Mouse (Mus musculus): ENCODE measurements around the gene Lsm12.

Lsm12 gene

DNA sequence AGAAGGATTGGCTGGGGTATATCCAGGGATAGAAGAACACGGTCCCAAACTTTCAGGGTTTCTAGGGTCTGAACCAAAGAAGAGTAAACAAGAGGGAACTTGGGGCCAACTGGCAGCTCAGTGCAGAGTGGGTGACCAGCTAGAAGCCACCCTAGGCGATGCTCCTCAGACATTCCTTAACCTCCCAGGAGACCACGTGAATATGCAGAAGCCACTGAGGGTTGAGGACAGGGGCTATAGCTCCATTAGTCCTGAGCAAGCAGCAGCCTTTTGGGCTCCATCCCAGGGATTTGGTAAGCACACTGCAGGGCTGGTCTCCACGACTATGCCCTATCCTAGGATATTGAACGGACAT is 31.8 kb upstream of the Lsm12 start:
- DNase-seq (ENCODE audit: extremely low read depth, low read depth), result no peak

DNA sequence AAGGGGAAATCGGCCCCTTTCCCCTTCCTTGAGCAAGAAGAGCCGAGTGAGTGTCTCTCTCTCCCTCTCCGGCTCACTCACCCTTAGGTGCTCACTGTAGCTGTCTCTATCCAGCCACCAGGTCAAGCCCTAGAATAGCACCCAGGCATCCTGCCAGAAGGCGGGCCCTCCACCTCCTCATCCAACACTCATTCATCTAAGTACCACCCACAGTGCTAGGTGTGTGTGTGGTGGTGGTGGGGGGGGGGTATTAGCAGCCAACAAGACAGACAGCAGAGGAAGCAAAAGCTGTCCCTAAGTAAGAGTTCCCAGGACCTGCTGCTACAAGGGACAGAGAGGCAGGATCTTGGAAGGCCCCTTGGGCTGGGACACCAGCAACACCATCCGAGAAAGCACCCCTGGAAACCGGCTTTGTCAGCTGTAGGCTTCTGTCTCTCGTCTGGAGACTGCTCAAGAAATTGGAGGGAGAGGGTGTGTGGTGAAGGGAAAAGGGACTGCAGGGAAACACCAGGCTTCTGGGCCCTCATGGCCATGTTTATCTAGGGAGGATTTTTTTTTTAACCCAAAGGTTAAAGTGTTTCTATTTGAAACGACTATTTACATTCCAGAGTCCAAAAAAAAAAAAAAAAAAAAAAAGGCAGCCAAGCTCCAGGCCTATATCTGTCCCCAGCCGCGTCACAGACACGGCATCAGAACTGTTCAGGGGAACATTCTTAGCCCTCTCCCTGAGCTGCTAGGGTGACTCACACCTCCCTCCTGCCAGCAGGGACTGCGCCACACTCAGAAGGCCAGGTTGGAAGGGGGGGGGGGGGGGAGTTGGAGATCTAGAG is 31.2 kb upstream of the Lsm12 start:
- DNase-seq (ENCODE audit: extremely low read depth, low read depth), result no peak

DNA sequence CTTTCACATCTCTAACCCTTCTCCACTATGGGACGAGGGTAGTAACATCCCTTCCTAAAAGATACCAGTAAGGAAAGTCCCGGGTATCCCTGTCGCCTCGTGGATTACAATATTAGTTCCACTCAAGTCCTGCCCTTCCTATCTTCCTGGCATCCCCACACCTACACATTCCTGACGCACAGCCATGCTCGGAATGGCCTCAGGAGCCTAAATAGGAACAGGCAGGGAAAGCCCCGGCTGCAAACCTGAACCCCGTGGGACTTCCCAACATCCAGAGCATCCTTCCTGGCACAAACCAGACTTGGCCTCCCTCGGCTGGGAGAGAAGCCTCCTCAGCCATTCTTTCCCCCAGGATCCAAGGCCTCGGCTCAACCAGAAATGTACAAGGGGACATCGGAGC is 30.4 kb upstream of the Lsm12 start:
- DNase-seq (ENCODE audit: extremely low read depth, low read depth), result no peak

DNA sequence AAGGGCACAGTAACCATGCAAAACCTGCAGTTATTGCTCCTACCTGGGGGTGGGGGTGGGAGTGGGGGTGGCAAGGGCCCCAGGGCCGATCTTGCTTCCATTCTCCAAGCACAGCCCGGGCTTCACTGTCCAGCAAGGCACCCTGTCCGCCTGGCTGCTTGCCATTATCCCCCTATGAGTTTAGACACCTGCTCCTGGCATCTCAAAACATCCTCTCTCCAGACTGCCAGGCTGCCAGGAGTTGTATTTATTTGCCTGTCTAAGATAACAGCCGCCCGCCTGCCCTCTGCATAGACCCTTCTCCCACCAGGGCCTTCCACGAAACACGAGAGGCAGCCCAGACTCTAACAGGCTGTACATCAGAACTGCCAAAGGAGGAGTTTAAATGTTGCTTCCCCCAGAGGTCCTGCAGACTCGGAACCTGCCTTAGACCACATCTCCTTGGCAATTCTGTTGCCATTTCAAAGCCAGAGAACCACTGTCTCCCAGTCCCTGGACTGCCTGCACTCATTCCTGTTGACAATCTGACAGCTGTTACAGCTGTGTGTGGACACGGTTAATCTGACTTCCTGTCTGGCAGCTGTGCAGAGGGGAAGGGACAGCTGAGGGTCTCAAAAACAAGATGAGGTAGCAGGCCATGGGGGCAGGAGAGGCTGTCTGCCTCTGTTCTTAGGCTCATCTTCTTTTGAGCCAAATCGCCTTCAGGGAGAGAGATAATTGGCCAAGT is 29.5 kb upstream of the Lsm12 start:
- DNase-seq (ENCODE audit: extremely low read depth, low read depth), result no peak

DNA sequence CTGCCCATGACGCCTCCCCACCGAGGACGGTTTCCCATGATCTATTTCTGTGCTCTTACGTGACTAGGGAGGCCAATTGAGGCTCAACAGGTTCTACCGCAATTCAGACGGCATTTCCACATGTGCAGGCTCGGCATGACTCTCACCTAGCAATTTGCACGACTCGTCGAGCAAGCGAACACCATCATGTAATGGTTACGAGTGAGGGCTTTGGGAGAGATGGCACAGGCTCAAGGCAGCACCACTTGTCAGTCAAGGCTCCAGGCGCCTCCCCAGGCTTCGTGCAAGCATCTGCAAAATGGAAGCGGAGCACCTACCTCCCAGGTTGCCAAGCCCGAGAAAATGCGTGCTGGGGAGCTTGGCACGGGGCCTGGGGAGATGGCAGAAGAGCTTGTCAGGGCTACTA is 26.8 kb upstream of the Lsm12 start:
- no peak for DNase-seq (ENCODE audit: extremely low read depth, low read depth)

DNA sequence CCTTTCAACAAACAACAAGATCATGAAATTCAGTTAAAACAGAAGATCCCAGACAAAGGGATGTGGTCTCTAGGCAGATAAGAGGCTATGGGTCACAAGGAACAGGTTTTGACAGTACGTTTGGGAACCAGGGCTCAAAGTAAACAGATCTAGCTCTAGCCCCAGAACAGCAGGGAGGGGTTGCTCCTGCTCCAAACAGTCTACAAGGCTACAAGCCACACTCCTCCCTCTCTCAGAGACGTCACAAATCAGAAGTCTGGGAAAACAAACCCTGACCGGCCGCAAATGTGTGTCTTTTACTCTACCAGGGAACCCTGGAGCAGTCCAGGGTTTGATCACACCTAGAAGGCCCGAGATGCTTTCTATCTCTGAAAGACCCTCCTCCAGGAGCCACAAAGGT is 25.9 kb upstream of the Lsm12 start:
- no peak for DNase-seq (ENCODE audit: extremely low read depth, low read depth)

DNA sequence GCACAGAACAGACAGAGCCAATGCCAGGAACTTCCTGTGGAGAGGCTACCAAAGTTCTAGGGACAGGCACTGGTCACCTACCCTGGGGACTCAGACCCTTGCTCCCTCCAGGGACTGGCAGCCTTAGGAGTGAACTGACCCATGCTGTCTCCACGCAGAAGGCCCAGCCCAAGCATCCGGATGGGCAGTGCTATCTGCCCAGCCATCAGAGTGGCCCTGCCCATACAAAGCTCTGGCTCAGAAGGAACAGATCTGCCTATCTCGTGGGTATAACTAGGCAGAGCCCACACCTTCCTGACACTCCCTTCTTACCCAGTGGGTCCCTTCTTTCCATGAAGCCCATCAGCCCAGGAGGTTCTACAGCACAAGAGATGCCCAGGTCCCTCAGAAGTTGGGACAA is 25.1 kb upstream of the Lsm12 start:
- DNase-seq (ENCODE audit: extremely low read depth, low read depth), result no peak

DNA sequence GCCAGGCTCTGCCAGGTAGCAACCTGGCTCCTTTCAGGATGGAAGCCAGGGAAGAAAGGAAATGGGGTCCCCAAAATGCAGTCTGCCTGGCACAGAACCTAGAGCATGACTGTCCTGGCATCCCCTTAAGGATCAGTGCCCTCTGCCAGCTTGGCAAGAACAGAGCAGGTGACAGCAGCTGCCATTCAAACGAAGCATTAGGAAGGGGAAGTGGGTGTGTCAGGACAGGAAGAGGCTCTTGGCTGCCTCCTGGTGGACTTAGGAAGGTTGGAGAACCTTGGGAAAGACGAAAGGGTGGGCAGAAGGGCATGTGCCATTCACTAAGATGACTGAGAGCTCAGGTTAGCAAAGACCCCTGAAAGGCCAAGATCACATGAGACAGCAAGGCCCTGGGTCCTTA is 24.6 kb upstream of the Lsm12 start:
- no peak for DNase-seq (ENCODE audit: extremely low read depth, low read depth)

DNA sequence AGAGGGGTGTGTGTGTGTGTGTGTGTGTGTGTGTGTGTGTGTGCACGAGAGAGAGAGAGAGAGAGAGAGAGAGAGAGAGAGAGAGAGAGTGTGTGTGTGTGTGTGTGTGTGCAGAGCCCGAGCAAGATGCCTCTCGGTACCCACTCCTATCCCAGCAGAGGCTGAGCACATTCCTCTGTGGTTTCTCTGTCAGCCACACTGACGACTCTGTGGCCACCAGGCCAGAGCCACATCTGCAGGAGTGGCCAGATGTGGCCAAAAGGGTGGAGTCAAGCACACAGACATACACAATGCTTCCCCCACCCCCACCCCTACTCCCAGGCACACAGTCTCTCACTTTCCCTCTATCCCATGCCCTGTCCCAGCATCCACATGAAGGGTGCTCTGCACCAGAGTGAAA is 23.8 kb upstream of the Lsm12 start:
- DNase-seq (ENCODE audit: extremely low read depth, low read depth), result no peak

DNA sequence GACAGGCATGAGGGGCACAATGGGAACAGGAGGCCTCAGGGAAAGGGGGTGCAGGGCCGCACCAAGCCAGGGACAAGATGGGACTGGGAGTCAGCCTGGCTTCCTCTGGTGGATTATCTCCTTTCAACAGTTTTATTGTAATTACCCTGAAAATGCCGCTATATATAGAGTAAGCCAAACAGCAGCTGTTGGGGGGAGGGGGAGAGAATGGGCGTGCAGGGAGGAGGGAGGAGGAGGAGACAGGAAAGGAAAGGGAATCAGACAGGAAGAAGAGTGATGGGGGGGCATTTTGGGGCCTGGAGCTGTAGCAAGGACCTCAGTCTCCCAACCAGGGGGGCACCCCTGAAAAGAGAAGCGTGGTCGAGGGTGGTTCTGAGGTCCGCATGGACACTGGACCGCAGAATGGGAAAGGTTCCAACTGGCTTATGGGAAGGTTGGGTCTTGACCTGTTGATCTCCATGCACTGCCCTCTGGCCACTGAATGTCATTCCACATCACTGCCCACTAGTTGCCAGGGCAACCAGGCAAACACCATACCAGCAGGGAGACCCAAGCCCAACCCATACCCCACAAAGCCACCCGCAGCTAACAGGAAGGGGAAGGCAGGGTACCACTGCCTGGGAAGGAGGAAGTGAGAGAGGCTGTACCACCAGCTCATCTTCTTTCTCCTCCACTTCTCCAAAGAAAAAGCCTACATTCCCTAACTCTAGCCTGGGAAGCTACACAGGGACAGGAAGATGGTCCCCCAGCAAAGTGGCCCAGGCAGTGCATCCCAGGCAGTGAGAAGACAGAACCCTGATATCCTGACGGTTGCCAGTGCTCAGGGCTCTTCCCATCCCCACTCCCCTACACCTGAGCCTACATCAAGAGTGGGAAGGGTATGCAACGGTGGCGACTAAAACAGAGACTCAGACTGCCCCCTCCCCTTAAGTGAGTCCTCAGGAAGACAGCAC is 23.0 kb upstream of the Lsm12 start:
- no peak for DNase-seq (ENCODE audit: extremely low read depth, low read depth)

DNA sequence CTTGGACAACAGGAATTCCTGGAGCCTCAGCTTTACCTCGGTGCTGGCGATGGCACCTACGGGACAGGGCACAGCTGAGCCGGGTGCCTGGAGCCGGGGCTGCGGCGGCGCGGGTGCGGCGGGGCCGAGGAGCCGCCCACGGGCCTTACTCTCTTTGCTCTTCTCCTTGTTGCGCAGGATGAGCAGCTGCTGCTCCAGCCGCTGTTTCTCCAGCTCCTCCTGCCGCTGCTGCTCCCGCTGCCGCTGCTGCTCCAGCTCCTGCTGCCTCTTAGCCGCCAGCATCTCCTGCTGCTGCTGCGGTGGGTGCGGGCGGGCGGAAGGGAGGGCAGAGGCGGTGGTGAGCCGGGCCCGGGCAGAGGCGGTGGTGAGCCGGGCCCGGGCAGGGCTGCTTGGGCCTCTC is 21.4 kb upstream of the Lsm12 start:
- no peak for DNase-seq (ENCODE audit: extremely low read depth, low read depth)

DNA sequence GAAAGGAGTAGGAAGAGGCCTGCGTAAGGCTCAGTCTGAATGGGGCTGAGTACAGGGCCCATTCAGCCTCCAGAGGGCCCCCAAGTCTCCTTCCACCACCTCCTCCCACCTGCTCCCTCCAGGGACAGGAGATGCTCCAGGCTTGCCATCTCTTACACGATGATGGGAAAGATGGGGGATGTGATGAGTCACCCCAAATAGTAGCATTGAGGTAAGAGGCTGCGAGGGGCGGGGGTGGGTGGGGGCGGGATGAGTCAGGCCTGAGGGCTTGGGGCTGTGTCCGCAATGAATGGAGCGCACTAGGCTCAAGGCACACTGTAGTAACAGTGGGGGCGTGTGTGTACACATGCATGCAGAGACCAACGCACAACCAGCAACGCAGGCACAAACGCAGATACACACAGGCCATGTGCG is 16.3 kb upstream of the Lsm12 start:
- no peak for DNase-seq (ENCODE audit: extremely low read depth, low read depth)

DNA sequence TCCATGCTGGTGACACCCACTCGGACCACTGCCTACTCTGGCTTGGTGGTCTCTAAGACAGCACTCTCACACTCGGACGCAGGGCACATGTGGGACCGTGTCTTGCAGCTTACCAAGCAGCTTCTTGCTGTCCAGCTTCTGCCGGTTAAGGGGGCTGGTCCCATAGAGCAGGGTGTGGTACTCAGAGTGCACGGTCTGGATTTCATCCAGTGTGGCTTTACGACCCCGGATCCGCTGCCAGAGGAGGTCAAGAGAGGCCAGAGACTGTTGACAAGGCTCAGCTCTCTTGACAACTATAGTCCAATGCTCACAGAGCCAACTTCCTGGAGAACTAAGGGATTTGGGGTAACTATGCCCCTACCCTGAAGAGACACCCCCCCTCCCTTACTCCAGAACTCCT is 14.8 kb upstream of the Lsm12 start:
- DNase-seq (ENCODE audit: extremely low read depth, low read depth), result no peak

DNA sequence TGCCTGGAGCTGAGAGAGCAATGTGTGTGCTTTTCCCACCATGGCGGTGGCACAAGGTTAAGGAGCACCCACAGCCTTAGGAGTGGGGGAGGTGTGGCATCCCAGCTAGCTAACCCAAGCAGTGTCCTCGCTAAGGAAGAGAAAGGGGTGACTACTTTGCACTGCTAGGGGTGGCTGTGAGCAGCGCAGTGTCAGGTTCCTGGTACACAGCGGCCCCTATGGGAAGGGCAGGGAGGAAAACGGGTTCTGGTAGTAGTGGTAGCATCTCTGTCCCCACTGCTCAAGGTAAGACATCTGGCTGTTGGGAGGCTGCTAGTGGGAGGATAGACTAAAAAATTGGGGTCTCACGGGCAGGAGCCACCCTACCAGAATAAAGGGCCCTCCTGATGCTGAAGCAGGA is 13.1 kb upstream of the Lsm12 start:
- no peak for DNase-seq (ENCODE audit: extremely low read depth, low read depth)

DNA sequence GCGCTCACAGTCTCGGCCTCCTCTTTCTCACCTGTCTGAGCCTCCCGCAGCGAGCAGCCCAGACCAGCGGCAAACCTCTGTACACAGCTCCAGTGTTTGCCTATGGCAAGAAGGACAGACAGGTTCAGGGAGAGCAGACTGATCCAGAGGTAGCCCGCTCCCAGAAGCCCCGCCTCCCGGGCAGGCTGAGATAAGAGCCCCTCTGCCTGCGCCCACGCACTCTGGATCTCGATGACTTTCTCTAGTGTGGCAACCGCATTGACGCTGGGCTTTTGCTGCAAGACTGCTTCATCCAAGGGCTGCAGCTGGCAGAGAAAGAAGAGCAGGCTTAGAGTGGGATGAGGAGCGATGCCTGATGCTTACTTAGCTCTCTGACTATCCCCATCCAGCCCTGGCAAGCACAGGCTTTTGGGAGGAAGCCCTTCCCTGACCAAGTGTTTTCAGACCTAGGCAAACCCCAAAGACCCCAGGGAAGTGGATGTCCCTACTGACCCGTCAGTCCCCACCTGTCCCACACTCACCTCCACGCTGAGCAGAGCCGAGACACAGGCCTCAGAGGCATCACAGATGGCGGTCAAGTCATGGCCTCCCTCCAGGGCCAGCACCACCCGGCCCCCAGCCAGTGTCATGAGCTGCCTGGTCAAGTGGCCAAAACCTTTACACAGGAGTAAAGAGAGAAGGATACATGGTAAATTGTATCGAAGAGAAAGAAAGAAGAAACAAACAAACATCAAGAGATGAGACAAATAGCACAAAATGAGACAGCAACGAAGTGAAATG is 11.1 kb upstream of the Lsm12 start:
- DNase-seq (ENCODE audit: extremely low read depth, low read depth), result no peak

DNA sequence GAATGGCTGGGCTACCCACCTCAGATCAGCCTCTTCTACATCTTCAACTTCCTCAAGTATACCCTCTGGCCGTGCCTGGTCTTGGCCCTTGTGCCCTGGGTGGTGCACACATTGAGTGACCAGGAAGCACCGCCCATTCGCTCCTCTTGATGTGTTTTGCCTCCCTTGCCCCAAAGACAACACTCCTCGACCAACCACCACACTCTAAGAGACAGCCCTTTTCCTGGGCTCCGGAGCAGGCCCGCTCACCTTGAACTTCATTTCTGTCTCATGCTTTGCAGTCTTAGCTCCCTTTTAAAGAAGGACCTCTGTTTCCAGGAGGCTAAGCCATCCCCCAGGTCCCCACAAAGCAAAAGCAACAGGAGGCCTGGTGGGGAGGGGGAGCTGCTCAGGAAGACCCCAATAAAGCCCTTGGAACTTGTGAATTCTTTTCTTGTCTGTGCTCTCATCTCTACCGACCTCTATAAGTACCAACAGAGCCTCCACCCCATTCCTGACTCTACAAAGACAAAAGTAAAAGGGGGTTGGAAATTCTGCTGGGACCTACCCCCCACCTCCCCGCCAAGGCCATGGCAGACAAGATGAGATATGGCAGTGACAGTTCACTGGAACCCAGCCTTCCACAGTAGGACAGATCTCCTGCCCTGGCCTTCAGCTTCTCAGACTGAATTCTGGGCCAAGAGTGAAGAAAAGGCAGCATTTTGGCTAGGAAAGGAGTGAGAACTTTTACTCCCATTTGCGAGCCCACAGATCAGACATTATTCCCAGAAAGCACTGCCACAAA is 8.8 kb upstream of the Lsm12 start:
- no peak for DNase-seq (ENCODE audit: extremely low read depth, low read depth)

DNA sequence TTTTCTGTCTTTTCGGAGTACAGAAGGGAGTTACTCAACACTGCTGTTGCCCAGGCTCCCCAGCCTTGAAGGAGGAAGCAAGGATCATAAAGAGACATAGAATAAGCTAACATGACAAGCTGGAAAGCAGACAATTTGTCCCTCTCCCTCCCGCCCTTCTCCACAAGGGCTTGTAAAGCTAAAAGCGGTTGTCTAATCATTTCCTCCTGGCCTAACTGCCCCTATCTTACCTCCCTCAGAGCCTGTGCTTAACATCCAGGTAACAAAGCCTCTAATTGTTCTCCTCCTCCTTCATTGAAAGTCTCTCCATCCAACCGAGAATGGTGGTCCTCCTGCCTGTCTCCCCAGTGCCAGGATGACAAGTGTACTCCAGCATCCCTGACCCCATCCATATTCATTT is 5.8 kb upstream of the Lsm12 start:
- peak; percentile 35 for DNase-seq (ENCODE audit: extremely low read depth, low read depth)

DNA sequence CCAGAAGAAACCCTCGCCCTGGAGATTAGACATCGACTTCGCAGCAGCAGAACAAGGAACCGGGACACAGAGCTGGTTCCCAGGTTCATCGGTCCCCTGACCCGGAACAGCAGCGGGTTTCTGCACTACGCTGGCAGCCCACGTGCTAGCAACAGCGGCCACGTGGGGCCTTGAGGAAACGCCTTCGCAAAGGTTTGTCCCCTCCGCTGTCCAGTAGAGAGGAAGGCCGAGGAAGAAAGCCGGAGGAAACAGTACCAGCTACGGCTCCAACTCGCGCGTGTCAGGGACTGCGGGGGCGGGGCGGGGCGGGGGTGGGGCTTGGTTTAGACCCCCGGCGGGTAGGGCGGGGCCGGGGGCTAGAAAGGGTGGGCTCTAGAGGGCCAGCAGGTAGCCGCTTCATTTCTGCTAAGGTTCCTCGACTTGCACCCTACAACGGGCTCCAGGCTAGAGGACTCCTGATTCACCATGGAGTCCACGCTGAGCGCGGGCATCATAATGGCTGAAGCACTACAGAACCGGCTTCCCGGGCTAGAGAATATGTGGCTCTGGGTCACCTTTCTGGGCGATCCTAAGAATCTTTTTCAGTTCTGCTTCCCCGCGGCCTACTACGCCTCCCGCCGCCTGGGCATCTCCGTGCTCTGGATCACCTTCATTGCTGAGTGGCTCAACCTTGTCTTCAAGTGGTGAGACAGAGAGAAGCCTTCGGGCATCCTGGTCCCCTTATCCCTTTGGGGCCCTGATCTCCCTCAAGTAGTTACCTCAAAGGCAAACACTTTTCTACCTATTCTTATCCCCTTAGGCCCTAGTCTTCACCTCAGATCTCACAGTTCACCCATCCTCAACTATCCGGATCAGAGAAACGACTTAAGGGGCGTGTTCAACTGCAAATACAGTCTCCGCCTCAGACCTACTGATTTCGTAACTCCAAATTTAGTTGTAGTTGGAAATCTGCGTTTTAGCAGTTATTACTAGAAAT is 4.7 kb upstream of the Lsm12 start, which contains the start of gene G6pc3:
Gene G6pc3 (plus strand): TSS at position 160 of the 976 bp plus-strand sequence.
- peak; percentile 89 for DNase-seq (ENCODE audit: extremely low read depth, low read depth)

DNA sequence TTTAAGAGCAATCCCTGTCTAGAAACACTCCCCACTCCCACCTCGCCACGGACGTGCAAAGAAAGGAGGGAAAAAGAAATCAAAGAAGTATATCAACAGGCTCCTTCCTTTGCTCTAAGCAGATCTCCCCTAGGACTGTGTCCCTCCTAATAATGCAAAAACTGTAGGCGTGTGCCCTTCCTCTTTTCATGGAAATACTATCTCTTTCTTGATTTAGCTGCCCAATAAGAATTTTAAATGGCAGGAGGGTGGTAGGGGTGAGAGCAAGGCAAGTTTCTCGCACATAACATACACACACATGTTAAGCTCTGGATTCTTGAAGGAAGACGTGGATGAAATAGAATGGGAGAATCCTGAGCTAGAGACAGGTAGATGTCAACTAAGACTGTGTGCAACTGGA is 3.9 kb upstream of the Lsm12 start:
- peak; percentile 56 for DNase-seq (ENCODE audit: extremely low read depth, low read depth)
